Mouse (Mus musculus) heart, embryonic 16.5 days (tissue): ENCODE results near the gene Ankrd40. TPM values are rescaled to one million over a fixed set of nuclear protein-coding genes. Genes with fewer than 3 reads are reported as not detected.
A peak's percentile ranks its signal among the peaks of the same experiment; 100 is the strongest.

ENCODE experiments used
- ATAC-seq: fragments of 200-750 bp; cut with Nextera tagmentation; replicated peaks from 2 replicates; pipeline ENCODE4 v1.8.0; 2017; ENCODE audit warnings: moderate number of reproducible peaks; ENCODE audit not compliant: insufficient read depth, low FRiP score; ENCODE audit errors: extremely low read depth
- H3K27ac ChIP-seq: fragments of 300-500 bp; sonication (generic); 2 replicates; pipeline ENCODE4 v1.5.1; 2014; ENCODE audit warnings: mild to moderate bottlenecking, low read length, control low read depth, moderate library complexity
- H3K27me3 ChIP-seq: fragments of 300-500 bp; sonication (generic); 2 replicates; pipeline ENCODE4 v1.6.1; 2014; ENCODE audit warnings: low read length, mixed read lengths; ENCODE audit not compliant: control insufficient read depth, insufficient read depth
- H3K36me3 ChIP-seq: fragments of 300-500 bp; sonication (generic); 2 replicates; pipeline ENCODE4 v1.6.1; 2014; ENCODE audit not compliant: control insufficient read depth, insufficient read depth
- H3K4me1 ChIP-seq: fragments of 300-500 bp; sonication (generic); 2 replicates; pipeline ENCODE4 v1.6.1; 2014; ENCODE audit warnings: low read length, mixed read lengths; ENCODE audit not compliant: control insufficient read depth, insufficient read depth
- H3K4me2 ChIP-seq: fragments of 300-500 bp; sonication (generic); 2 replicates; pipeline ENCODE4 v1.6.1; 2014; ENCODE audit warnings: low read depth, mild to moderate bottlenecking, control low read depth, low read length
- H3K4me3 ChIP-seq: fragments of 300-500 bp; sonication (generic); 2 replicates; pipeline ENCODE4 v1.5.1; 2014; ENCODE audit warnings: mild to moderate bottlenecking, control low read depth, low read length
- H3K9ac ChIP-seq: fragments of 300-500 bp; sonication (generic); 2 replicates; pipeline ENCODE4 v1.6.1; 2014; ENCODE audit warnings: low read length, control low read depth
- H3K9me3 ChIP-seq: fragments of 300-500 bp; sonication (generic); replicated peaks from 2 replicates; pipeline ENCODE4 v1.6.1; 2016; ENCODE audit warnings: low read length; ENCODE audit not compliant: control insufficient read depth
- WGBS: fragments of 180-500 bp; shearing (Covaris S2); extraction: QIAGEN DNeasy Blood & Tissue Kit; methylation state at CpG from one replicate; pipeline ENCODE4 v1.1.7; 2014; 5-methylcytosine and 5-hydroxymethylcytosine counted together
- polyA plus RNA-seq: library from polyadenylated mRNA; unstranded; fragments of >200 nt; fragmentation: Nextera tagmentation; extraction: Ambion mirVana; gene quantifications from 2 replicates; pipeline ENCODE4 v1.2.1, GENCODE M21; 2015

Ankrd40 gene
- polyA plus RNA-seq, 1 experiment from 2014 or later: 17.5 TPM

GRCm38 (mm10) chr11:94294996-94295845 is 32.6 kb upstream of the Ankrd40 start:
- Histone ChIP-seq H3K4me1 (no peaks in the 10 kb centered on the region), H3K4me2 (no peak overlapping the region), H3K36me3 (peaks cover 71% of the 10 kb centered on the region), H3K27ac (no peak overlapping the region), H3K9ac (no peak overlapping the region), H3K9me3 (no peaks in the 10 kb centered on the region), H3K27me3 (no peaks in the 10 kb centered on the region), H3K4me3 (no peak overlapping the region)
- 67% methylated on average over 9 of the region's 9 CpGs for WGBS
- ATAC-seq: no peak

DNA sequence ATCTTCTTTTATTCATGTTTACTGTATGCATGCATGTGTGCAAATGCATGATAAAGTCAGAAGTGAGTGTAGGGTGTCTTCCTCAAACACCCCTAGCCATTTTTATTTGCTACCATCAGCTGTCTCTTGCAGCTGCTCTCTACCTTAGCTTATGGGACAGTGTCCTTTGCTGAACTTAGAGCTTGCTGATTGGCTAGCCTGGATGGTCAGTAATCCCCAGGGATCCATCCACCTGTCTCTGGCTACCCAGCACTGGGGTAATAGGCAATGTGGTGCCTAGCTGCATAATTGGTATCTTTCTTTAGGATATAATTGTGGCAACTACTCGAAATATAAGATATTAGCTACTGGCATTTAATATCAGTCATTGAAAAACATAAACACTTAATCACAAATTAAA is 15.1 kb upstream of the Ankrd40 start:
- Histone ChIP-seq H3K9ac (no peak overlapping the region), H3K4me1 (peaks cover 41% of the 10 kb centered on the region), H3K9me3 (no peaks in the 10 kb centered on the region), H3K4me2 (no peak overlapping the region), H3K36me3 (no peaks in the 10 kb centered on the region), H3K4me3 (no peak overlapping the region), H3K27ac (no peak overlapping the region), H3K27me3 (no peaks in the 10 kb centered on the region)
- WGBS: 87% methylated on average over 1 of the region's 1 CpGs
- no peak for ATAC-seq

GRCm38 (mm10) chr11:94314098-94314652 is 13.6 kb upstream of the Ankrd40 start:
- Histone ChIP-seq H3K27me3 (no peaks in the 10 kb centered on the region), H3K36me3 (peaks cover 2% of the 10 kb centered on the region; the same call in 1 of the 2 replicates), H3K27ac (peak overlapping the region; percentile 1; the same call in 1 of the 2 replicates), H3K9ac (no peak overlapping the region), H3K4me2 (no peak overlapping the region), H3K4me1 (peaks cover 50% of the 10 kb centered on the region), H3K9me3 (no peaks in the 10 kb centered on the region), H3K4me3 (no peak overlapping the region)
- WGBS: 35% methylated on average over 2 of the region's 2 CpGs
- ATAC-seq: no peak

DNA sequence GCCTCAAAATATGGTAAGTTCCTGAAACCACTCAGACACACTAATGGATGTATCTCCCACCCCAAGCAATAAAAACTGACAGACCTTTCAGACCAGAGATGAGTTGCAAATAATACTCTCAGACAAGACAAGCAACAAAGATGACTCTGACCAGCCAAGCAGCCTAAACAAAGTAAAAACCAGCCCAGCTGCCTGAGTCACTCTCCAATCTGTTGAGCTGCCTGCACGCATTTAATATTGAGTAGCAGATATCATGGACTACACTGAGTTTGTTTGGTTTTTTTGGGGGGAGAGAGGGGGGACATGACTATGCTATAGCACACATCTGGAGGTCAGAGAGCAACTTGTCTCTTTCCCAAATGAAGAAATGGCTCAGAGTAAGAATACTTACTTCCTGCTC is 12.5 kb upstream of the Ankrd40 start:
- H3K27ac ChIP-seq: 0 out of 2 replicates have a peak overlapping the region, but pooled peaks have one; percentile 2
- H3K4me1 ChIP-seq: peaks cover 60% of the 10 kb centered on the region
- ATAC-seq: no peak
- H3K9ac ChIP-seq: no peak overlapping the region
- H3K4me3 ChIP-seq: no peak overlapping the region
- H3K27me3 ChIP-seq: no peaks in the 10 kb centered on the region
- no peak overlapping the region for H3K4me2 ChIP-seq
- peaks cover 2% of the 10 kb centered on the region; the same call in 1 of the 2 replicates for H3K36me3 ChIP-seq
- WGBS: 52% methylated on average over 1 of the region's 1 CpGs
- no peaks in the 10 kb centered on the region for H3K9me3 ChIP-seq

DNA sequence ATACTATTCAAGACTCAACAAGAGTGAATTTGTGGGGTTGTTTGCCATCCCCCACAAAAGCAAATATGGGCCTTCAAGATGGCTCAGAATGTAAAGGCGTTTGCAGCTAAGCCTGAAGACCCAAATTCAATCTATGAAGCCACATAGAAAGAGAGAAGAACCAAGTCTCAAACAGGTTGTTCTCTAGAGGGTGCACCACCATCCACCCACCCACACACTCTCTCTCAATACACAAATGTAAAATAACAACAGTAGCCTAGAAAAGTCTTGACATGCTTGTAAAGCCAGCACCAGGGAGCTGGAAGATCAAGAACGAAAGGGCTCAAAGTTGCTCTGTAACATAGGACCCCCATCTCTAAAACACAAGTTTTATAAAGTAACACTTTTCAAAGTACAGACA is 11.3 kb upstream of the Ankrd40 start:
- WGBS: 74% methylated on average over 2 of the region's 2 CpGs
- H3K4me3 ChIP-seq: no peak overlapping the region
- no peak overlapping the region for H3K27ac ChIP-seq
- peaks cover 2% of the 10 kb centered on the region; the same call in 1 of the 2 replicates for H3K36me3 ChIP-seq
- H3K4me2 ChIP-seq: no peak overlapping the region
- H3K4me1 ChIP-seq: peaks cover 62% of the 10 kb centered on the region
- no peak overlapping the region for H3K9ac ChIP-seq
- no peaks in the 10 kb centered on the region for H3K27me3 ChIP-seq
- ATAC-seq: no peak
- no peaks in the 10 kb centered on the region for H3K9me3 ChIP-seq

DNA sequence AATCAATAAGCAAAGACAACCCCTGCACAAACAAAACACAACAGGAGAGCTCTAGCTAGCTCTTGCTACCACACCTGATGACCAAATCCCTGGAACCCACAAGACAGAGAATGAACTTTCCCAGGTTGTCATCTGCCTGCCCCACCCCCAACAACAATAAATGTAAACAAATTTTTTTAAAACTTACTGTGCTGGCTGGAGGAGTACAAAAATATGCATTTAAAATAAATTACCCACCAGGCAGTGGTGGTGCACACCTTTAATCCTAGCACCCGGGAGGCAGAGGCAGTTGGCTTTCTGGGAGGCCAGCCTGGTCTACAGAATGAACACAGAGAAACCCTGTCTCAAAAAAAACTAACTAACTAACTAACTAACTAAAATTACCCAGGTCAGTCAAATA is 10.8 kb upstream of the Ankrd40 start:
- Histone ChIP-seq H3K36me3 (peaks cover 2% of the 10 kb centered on the region; the same call in 1 of the 2 replicates), H3K9ac (no peak overlapping the region), H3K27ac (no peak overlapping the region), H3K4me2 (no peak overlapping the region), H3K9me3 (no peaks in the 10 kb centered on the region), H3K4me3 (no peak overlapping the region), H3K4me1 (peaks cover 62% of the 10 kb centered on the region), H3K27me3 (no peaks in the 10 kb centered on the region)
- 79% methylated on average over 1 of the region's 1 CpGs for WGBS
- no peak for ATAC-seq

DNA sequence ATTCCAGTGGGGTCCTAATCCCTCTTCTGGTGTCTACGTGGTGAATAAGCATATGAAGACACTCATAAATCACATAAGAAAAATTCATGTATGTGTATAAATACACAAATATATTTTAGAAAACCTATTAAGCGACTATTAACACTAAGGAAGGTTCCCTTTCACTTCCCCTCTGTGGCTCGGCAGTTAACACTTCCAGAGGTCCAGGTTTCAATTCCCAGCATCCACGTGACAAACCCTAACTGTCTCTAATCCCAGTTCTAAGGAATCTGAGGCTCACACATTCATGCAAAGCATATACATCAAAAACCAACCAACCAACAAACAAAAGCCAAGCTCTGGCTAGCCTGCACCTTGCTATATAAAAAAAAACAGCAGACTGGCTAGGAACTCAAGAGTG is 10.3 kb upstream of the Ankrd40 start:
- ATAC-seq: no peak
- H3K4me1 ChIP-seq: peaks cover 64% of the 10 kb centered on the region
- no peak overlapping the region for H3K4me2 ChIP-seq
- no peaks in the 10 kb centered on the region for H3K27me3 ChIP-seq
- no peak overlapping the region for H3K4me3 ChIP-seq
- 59% methylated on average over 4 of the region's 4 CpGs for WGBS
- no peak overlapping the region for H3K27ac ChIP-seq
- H3K36me3 ChIP-seq: peaks cover 2% of the 10 kb centered on the region; the same call in 1 of the 2 replicates
- H3K9ac ChIP-seq: no peak overlapping the region; the same call in 1 of the 2 replicates
- H3K9me3 ChIP-seq: no peaks in the 10 kb centered on the region

DNA sequence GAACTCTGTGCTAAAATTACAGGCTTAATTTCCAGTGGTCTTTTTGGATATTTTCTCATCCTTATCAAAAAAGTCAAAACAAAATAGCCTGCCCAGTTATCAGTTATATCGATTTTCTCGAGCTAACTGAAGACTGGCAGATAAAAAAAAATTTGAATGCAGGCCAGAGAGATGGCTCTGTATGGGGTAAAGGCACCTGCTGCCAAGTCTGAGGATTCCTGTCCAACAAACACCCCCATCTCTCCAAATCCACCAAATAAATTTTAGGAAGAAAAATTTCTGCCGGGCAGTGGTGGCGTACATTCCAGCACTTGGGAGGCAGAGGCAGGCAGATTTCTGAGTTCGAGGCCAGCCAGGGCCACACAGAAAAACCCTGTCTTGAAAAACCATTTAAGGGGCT is 9.7 kb upstream of the Ankrd40 start:
- no peak for ATAC-seq
- H3K4me3 ChIP-seq: no peak overlapping the region
- peaks cover 2% of the 10 kb centered on the region; the same call in 1 of the 2 replicates for H3K36me3 ChIP-seq
- no peak overlapping the region for H3K27ac ChIP-seq
- H3K27me3 ChIP-seq: no peaks in the 10 kb centered on the region
- 64% methylated on average over 5 of the region's 5 CpGs for WGBS
- no peaks in the 10 kb centered on the region for H3K9me3 ChIP-seq
- no peak overlapping the region for H3K4me2 ChIP-seq
- peaks cover 66% of the 10 kb centered on the region for H3K4me1 ChIP-seq
- no peak overlapping the region; the same call in 1 of the 2 replicates for H3K9ac ChIP-seq
